In the genomic region with DNA sequence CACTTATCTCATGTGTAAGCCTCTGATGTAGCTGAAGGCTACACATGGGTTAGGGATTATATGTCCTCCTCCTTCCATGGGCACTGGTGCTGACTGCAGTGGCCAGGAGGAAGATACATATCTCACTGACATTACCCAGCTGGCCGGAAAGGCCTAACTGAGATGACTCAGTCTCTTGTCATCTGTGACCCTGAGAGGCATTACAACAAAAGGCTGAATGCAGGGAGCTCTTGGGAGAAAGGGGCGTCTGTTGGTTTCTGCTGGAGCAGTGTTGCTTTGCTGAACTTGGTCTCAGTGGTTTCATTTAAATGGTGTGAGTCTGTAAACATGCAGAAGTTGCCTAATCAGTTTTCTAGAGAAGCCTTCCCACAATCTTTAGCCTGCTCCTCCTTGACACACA, we compare ENCODE assay signal across 15 mouse cellular contexts.
A peak's percentile ranks its signal among the peaks of the same experiment; 100 is the strongest.
DNase-seq lines count a peak whose midpoint lies in the region; ATAC-seq and TF ChIP-seq lines count a peak whose summit lies in the region.
"Had no signal": no experiment of that assay in that cellular context is flagged by ENCODE, and none has a peak within 500 bp of the region (broad histone marks: within the 10 kb centered on the region; RNA-seq: fewer than 3 reads in every experiment).

No protein-coding gene starts in this region.

- no peaks in the 10 kb centered on the region for H3K36me3 ChIP-seq in forebrain, embryonic 12.5 days (replicated peaks)
- H3K36me3 ChIP-seq: intestine, embryonic 15.5 days; liver, embryonic 15.5 days; midbrain, embryonic 13.5 days had no signal

- ATAC-seq in Patski: peak; percentile 86
- ATAC-seq in forebrain, embryonic 12.5 days (ENCODE audit: low FRiP score): no peak
- ATAC-seq: forebrain, embryonic 16.5 days; intestine, embryonic 15.5 days; midbrain, embryonic 13.5 days had no signal

- DNase-seq in heart, adult 9 months (ENCODE audit: low spot score in 2 of 2): peak; percentile 27 to 46
- DNase-seq in heart, postnatal 4 days: no peak
- DNase-seq in 416B (ENCODE audit: low read depth): peak; percentile 39
- no peak for DNase-seq in Patski (ENCODE audit: low read depth, low spot score)
- DNase-seq in fat pad, adult 2 months (ENCODE audit: extremely low read depth, low read depth, low spot score): peak; percentile 19
- DNase-seq in retina, postnatal 1 day: no peak
- DNase-seq in layer of hippocampus, postnatal 36 days: no peak
- DNase-seq: cerebellum, adult 18-20 months; layer of hippocampus, adult 9-11 months had no signal

- no peaks in the 10 kb centered on the region for H3K27me3 ChIP-seq in Patski
- H3K27me3 ChIP-seq in forebrain, embryonic 12.5 days: no peaks in the 10 kb centered on the region
- H3K27me3 ChIP-seq: intestine, embryonic 15.5 days; liver, embryonic 15.5 days; midbrain, embryonic 13.5 days had no signal

- H3K27ac ChIP-seq in forebrain, embryonic 12.5 days: no peak overlapping the region
- H3K27ac ChIP-seq: heart, adult 2 months; intestine, embryonic 15.5 days; liver, embryonic 15.5 days; midbrain, embryonic 13.5 days had no signal

- POLR2A ChIA-PET in Patski (lab: Charles Lee): no interaction called here

- H3K9ac ChIP-seq in forebrain, embryonic 12.5 days: no peak overlapping the region
- H3K9ac ChIP-seq: intestine, embryonic 15.5 days; liver, embryonic 15.5 days; midbrain, embryonic 13.5 days had no signal

- no peaks in the 10 kb centered on the region for H3K4me1 ChIP-seq in forebrain, embryonic 12.5 days
- H3K4me1 ChIP-seq: intestine, embryonic 15.5 days; liver, embryonic 15.5 days; midbrain, embryonic 13.5 days had no signal

- CTCF ChIA-PET in Patski (lab: Charles Lee): no interaction called here

- no peak for TF ChIP-seq CTCF in Patski (IDR thresholded peaks at IDR 0.05)

- H3K9me3 ChIP-seq in forebrain, embryonic 12.5 days: no peaks in the 10 kb centered on the region
- H3K9me3 ChIP-seq: intestine, embryonic 15.5 days; liver, embryonic 15.5 days; midbrain, embryonic 13.5 days had no signal

- no peak overlapping the region for H3K4me3 ChIP-seq in forebrain, embryonic 12.5 days (replicated peaks)
- H3K4me3 ChIP-seq: heart, adult 2 months; intestine, embryonic 15.5 days; liver, embryonic 15.5 days; midbrain, embryonic 13.5 days had no signal

- in situ Hi-C loops in Patski (cut with MboI; ENCODE audit: low pct_unique_long_range_greater_than_20kb): no loop called here

- WGBS in forebrain, embryonic 12.5 days: 70% methylated on average over 2 of the region's 2 CpGs

- H3K4me2 ChIP-seq in forebrain, embryonic 12.5 days: no peak overlapping the region
- H3K4me2 ChIP-seq: intestine, embryonic 15.5 days; liver, embryonic 15.5 days; midbrain, embryonic 13.5 days had no signal

Comparison
In these comparisons a context has a peak if more than half of its experiments do, and no peak if none do; other contexts are left out.
1. DNase-seq: peak in heart, adult 9 months (2 of 2), 416B (single experiment) and fat pad, adult 2 months (single experiment); none in heart, postnatal 4 days (single experiment), Patski (single experiment), retina, postnatal 1 day (single experiment) and layer of hippocampus, postnatal 36 days (0 of 2).